Mouse (Mus musculus) forebrain, postnatal 0 days (tissue): ENCODE data around the gene Cst12. TPM values are rescaled to one million over a fixed set of nuclear protein-coding genes. Genes with fewer than 3 reads are reported as not detected.

ENCODE experiments used
- ATAC-seq: fragments of 200-750 bp; cut with Nextera tagmentation; 2 replicates; pipeline ENCODE4 v1.8.0; 2017; ENCODE audit warnings: mild to moderate bottlenecking, moderate library complexity
- DNase-seq: peaks from one replicate; pipeline ENCODE4 v3.0.0-alpha.2; 2015
- H3K27ac ChIP-seq: fragments of 300-500 bp; sonication (generic); 2 replicates; pipeline ENCODE4 v1.5.1; 2014; ENCODE audit warnings: low read depth, mild to moderate bottlenecking, antibody characterized with exemption, low read length, moderate library complexity, mixed read lengths
- H3K27me3 ChIP-seq: fragments of 300-500 bp; sonication (generic); 2 replicates; pipeline ENCODE4 v1.6.1; 2014; ENCODE audit warnings: mild to moderate bottlenecking, low read length, mixed read lengths; ENCODE audit not compliant: insufficient read depth
- H3K36me3 ChIP-seq: fragments of 300-500 bp; sonication (generic); 2 replicates; pipeline ENCODE4 v1.6.1; 2014; ENCODE audit warnings: mild to moderate bottlenecking, moderate library complexity; ENCODE audit not compliant: insufficient read depth
- H3K4me1 ChIP-seq: fragments of 300-500 bp; sonication (generic); 2 replicates; pipeline ENCODE4 v1.6.1; 2014; ENCODE audit warnings: antibody characterized with exemption; ENCODE audit not compliant: insufficient read depth
- H3K4me2 ChIP-seq: fragments of 300-500 bp; sonication (generic); 2 replicates; pipeline ENCODE4 v1.6.1; 2014; ENCODE audit warnings: low read depth, mild to moderate bottlenecking, moderate library complexity
- H3K4me3 ChIP-seq: fragments of 300-500 bp; sonication (generic); 2 replicates; pipeline ENCODE4 v1.5.1; 2014; ENCODE audit warnings: low read depth, low read length, mixed read lengths
- H3K9ac ChIP-seq: fragments of 300-500 bp; sonication (generic); 2 replicates; pipeline ENCODE4 v1.6.1; 2014; ENCODE audit warnings: mild to moderate bottlenecking
- H3K9me3 ChIP-seq: fragments of 300-500 bp; sonication (generic); 2 replicates; pipeline ENCODE4 v1.6.1; 2016; ENCODE audit warnings: low read length
- CTCF ChIP-seq: sonication (generic); IDR thresholded peaks from 2 replicates; pipeline ENCODE4 v1.5.1; 2016; ENCODE audit warnings: antibody characterized with exemption, control low read depth, low read depth
- WGBS: fragments of 180-500 bp; shearing (Covaris S2); extraction: QIAGEN DNeasy Blood & Tissue Kit; methylation state at CpG from one replicate; pipeline ENCODE4 v1.1.7; 2014; 5-methylcytosine and 5-hydroxymethylcytosine counted together
- polyA plus RNA-seq: library from polyadenylated mRNA; unstranded; fragments of >200 nt; fragmentation: Nextera tagmentation; extraction: Ambion mirVana; gene quantifications from 2 replicates; pipeline ENCODE4 v1.2.1, GENCODE M21; 2015
- total RNA-seq: library from RNA; depleted of rRNA; stranded (reverse); fragments of >200 nt; gene quantifications from 2 replicates; pipeline ENCODE4 v1.2.3, GENCODE M21; 2014; rRNA removed

Gene Cst12
- total and polyA plus RNA-seq, 2 experiments from 2014 or later, result not detected

DNA sequence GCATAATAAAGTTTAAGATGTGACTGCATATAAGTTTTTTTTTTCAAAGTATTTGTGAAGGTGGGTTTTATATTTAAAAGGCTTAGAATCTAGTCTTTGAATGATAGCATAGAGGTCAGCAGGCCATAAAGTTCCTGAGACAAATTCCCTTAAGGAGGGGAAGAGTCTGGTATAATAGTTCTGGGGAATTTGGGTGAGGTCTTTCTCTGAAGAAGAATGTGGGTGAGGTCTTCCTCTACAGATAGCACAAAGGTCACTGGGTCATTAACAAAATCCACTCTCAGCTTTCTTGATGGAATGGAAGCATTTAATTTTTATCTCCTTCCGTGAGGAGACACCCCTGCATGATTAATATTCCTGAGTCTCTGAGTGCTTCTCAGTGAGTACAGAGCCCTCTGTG is 36.8 kb downstream of the Cst12 start:
- Histone ChIP-seq H3K27ac (no peak overlapping the region), H3K36me3 (no peaks in the 10 kb centered on the region), H3K9ac (no peak overlapping the region), H3K4me3 (no peak overlapping the region), H3K27me3 (no peaks in the 10 kb centered on the region), H3K4me1 (no peaks in the 10 kb centered on the region), H3K9me3 (no peaks in the 10 kb centered on the region), H3K4me2 (no peak overlapping the region)
- no peak for DNase-seq
- TF ChIP-seq CTCF, result no peak
- ATAC-seq, result no peak
- WGBS, result 64% methylated on average over 1 of the region's 1 CpGs

DNA sequence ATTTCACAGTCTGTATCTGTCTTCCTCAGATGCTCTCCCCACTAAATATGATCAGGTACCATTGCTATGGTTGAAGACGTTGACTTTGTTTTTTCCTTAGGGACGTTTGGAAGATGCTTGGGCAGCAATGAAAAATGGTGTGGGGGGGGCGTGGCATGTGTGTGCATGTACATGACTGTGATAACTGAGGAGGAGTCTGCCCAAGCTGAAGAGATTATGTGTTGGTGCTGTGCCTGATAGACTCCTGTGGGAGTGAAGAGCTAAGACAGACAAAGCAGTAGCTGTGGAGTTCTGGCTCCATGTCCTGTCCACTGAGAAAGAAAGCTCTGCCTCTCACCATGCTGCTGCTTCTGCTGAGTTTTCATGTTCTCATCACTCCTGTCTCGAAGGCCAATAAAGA is 45.8 kb downstream of the Cst12 start, which contains the start of gene Cst9:
Cst9 (plus strand) TSS at position 236 of the 400 bp plus-strand sequence.
- no peak for TF ChIP-seq CTCF
- H3K36me3 ChIP-seq, result no peaks in the 10 kb centered on the region
- H3K4me3 ChIP-seq, result no peak within 1 kb of the TSS
- DNase-seq, result no peak
- H3K4me1 ChIP-seq, result no peaks in the 10 kb centered on the region
- ATAC-seq, result no peak
- no peak within 1 kb of the TSS for H3K9ac ChIP-seq
- WGBS, result 67% methylated on average over 4 of the region's 4 CpGs
- H3K27ac ChIP-seq, result no peak within 1 kb of the TSS
- H3K27me3 ChIP-seq, result no peaks in the 10 kb centered on the region
- H3K9me3 ChIP-seq, result no peaks in the 10 kb centered on the region
- no peak within 1 kb of the TSS for H3K4me2 ChIP-seq

DNA sequence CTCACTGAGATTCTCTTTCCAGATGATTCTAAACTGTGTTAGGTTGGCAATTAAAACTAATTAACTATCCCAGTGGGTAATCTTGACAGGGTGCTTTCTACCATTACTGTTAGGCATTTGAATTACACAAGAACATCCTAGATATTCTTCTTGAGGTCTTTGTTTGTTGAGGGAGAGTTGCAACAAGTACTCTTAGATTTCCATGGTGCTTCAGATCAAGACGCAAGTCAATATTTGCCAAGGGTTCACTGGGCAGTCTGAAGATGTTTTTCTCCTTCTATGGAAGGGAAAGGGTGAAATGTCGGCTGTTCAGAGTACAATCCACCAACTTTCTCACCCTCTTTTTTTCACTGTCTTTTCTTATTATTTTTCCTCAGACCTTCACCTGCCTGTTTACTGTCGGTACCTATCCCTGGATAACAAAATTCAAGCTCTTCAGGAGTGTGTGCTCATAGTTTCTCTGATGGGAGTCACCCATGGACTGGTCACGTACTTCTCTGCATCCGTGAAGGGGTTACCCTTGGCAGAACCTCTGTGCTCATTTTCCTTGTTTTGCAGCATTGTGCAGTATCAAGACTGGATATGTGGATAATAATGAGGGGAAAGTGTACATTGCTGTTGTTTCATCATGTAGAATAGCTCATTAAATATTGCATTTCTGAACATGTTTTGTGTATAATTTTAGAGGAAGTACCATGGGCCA is 49.1 kb downstream of the Cst12 start:
- TF ChIP-seq CTCF, result no peak
- Histone ChIP-seq H3K9me3 (no peaks in the 10 kb centered on the region), H3K36me3 (no peaks in the 10 kb centered on the region), H3K27ac (no peak overlapping the region), H3K9ac (no peak overlapping the region), H3K4me3 (no peak overlapping the region), H3K4me1 (no peaks in the 10 kb centered on the region), H3K27me3 (no peaks in the 10 kb centered on the region), H3K4me2 (no peak overlapping the region)
- ATAC-seq, result no peak
- WGBS, result 90% methylated on average over 5 of the region's 5 CpGs
- DNase-seq, result no peak

DNA sequence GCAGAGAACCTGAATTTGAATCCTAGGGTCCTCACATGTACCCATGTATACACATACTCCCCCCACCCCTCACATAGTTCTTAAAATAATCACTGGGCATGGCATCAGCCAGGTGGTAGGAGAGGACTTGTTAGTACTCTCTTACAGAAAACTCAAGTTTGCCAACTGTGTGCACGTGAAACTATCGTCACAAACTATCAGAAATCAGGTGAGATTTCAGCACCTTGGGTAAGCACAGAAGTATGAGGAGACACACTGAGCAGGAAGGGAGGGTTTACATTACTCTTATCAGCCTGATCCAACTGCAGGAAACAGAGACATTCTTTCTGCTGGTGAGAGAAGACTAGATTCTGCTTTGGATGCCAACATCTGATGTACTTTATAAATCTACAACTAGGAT is 50.1 kb downstream of the Cst12 start:
- TF ChIP-seq CTCF, result no peak
- Histone ChIP-seq H3K27ac (no peak overlapping the region), H3K9ac (no peak overlapping the region), H3K4me2 (no peak overlapping the region), H3K36me3 (no peaks in the 10 kb centered on the region), H3K9me3 (no peaks in the 10 kb centered on the region), H3K4me3 (no peak overlapping the region), H3K4me1 (no peaks in the 10 kb centered on the region), H3K27me3 (no peaks in the 10 kb centered on the region)
- 96% methylated on average over 2 of the region's 2 CpGs for WGBS
- no peak for DNase-seq
- no peak for ATAC-seq

Other genes starting within 250 kb of the Cst12 start
- 26.9 and 34.6 TPM in 2 replicates for gene Nxt1, start 116.8 kb upstream of the Cst12 start, total RNA-seq
- gene Nxt1, start 116.8 kb upstream of the Cst12 start, polyA plus RNA-seq, result 29.6 and 38.4 TPM in 2 replicates
- gene Gzf1, start 108.3 kb upstream of the Cst12 start, total RNA-seq, result 21.8 and 22.2 TPM in 2 replicates
- gene Gzf1, start 108.3 kb upstream of the Cst12 start, polyA plus RNA-seq, result 12.8 and 15.0 TPM in 2 replicates
- 124 and 142 TPM in 2 replicates for gene Napb, start 56.9 kb upstream of the Cst12 start, total RNA-seq
- 41.1 and 76.3 TPM in 2 replicates for gene Napb, start 56.9 kb upstream of the Cst12 start, polyA plus RNA-seq
- not detected in 2 replicates for gene Cstl1, start 39.0 kb upstream of the Cst12 start, total RNA-seq
- gene Cstl1, start 39.0 kb upstream of the Cst12 start, polyA plus RNA-seq, result not detected in 2 replicates
- gene Cst11, start 17.9 kb upstream of the Cst12 start, total RNA-seq, result not detected in 2 replicates
- not detected in 2 replicates for gene Cst11, start 17.9 kb upstream of the Cst12 start, polyA plus RNA-seq
- gene 8030411F24Rik, start 7.4 kb upstream of the Cst12 start, total RNA-seq, result not detected in 2 replicates
- not detected in 2 replicates for gene 8030411F24Rik, start 7.4 kb upstream of the Cst12 start, polyA plus RNA-seq
- not detected in 2 replicates for gene Cst8, start 9.4 kb downstream of the Cst12 start, total RNA-seq
- not detected in 2 replicates for gene Cst8, start 9.4 kb downstream of the Cst12 start, polyA plus RNA-seq
- not detected in 2 replicates for gene Cst13, start 30.7 kb downstream of the Cst12 start, total RNA-seq
- not detected in 2 replicates for gene Cst13, start 30.7 kb downstream of the Cst12 start, polyA plus RNA-seq
- not detected in 2 replicates for gene Cst9, start 45.8 kb downstream of the Cst12 start, total RNA-seq
- not detected in 2 replicates for gene Cst9, start 45.8 kb downstream of the Cst12 start, polyA plus RNA-seq
- gene 9230104L09Rik, start 75.7 kb downstream of the Cst12 start, total RNA-seq, result 0.67 TPM in 1 of 2 replicates, not detected in the other
- gene 9230104L09Rik, start 75.7 kb downstream of the Cst12 start, polyA plus RNA-seq, result not detected in 2 replicates
- 495 and 652 TPM in 2 replicates for gene Cst3, start 86.3 kb downstream of the Cst12 start, total RNA-seq
- gene Cst3, start 86.3 kb downstream of the Cst12 start, polyA plus RNA-seq, result 1,133 and 1,187 TPM in 2 replicates
- not detected in 2 replicates for gene Gm1330, start 213.9 kb downstream of the Cst12 start, total RNA-seq
- gene Gm1330, start 213.9 kb downstream of the Cst12 start, polyA plus RNA-seq, result not detected in 2 replicates
- gene Gm10750, start 227.9 kb downstream of the Cst12 start, total RNA-seq, result not detected in 2 replicates
- not detected in 2 replicates for gene Gm10750, start 227.9 kb downstream of the Cst12 start, polyA plus RNA-seq